ENCODE assay signal across 10 mouse cellular contexts in genomic region chr19:56030401-56030925, GRCm38 (mm10).
A peak's percentile ranks its signal among the peaks of the same experiment; 100 is the strongest.
DNase-seq lines count a peak whose midpoint lies in the region; ATAC-seq and TF ChIP-seq lines count a peak whose summit lies in the region.
"Had no signal": no experiment of that assay in that cellular context is flagged by ENCODE, and none has a peak within 500 bp of the region (broad histone marks: within the 10 kb centered on the region; RNA-seq: fewer than 3 reads in every experiment).

No protein-coding gene starts in this region.

- peaks cover 15% of the 10 kb centered on the region; the same call in 1 of the 2 replicates for H3K9me3 ChIP-seq in hindbrain, embryonic 10.5 days
- H3K9me3 ChIP-seq in hindbrain, embryonic 16.5 days (ENCODE audit: control insufficient read depth, low read length), result no peaks in the 10 kb centered on the region
- H3K9me3 ChIP-seq in forebrain, embryonic 12.5 days, result 0 out of 2 replicates have a peak, but pooled peaks cover 14% of the 10 kb centered on the region
- peaks cover 2% of the 10 kb centered on the region; the same call in 1 of the 2 replicates for H3K9me3 ChIP-seq in limb, embryonic 14.5 days (ENCODE audit: control insufficient read depth, low read length)
- H3K9me3 ChIP-seq in neural tube, embryonic 14.5 days (ENCODE audit: control insufficient read depth, low read length), result peaks cover 2% of the 10 kb centered on the region; the same call in 1 of the 2 replicates

- H3K4me2 ChIP-seq in hindbrain, embryonic 16.5 days (ENCODE audit: low read length), result no peak overlapping the region
- H3K4me2 ChIP-seq in forebrain, embryonic 12.5 days, result no peak overlapping the region
- H3K4me2 ChIP-seq in limb, embryonic 14.5 days (replicated peaks; ENCODE audit: low read depth, low read length, severe bottlenecking), result no peak overlapping the region
- H3K4me2 ChIP-seq in neural tube, embryonic 14.5 days (ENCODE audit: low read depth, low read length), result no peak overlapping the region

- 0 out of 2 replicates have a peak, but pooled peaks cover 2% of the 10 kb centered on the region for H3K36me3 ChIP-seq in hindbrain, embryonic 10.5 days
- no peaks in the 10 kb centered on the region for H3K36me3 ChIP-seq in hindbrain, embryonic 16.5 days (ENCODE audit: control insufficient read depth, insufficient read depth, low read length)
- H3K36me3 ChIP-seq in forebrain, embryonic 12.5 days (replicated peaks), result no peaks in the 10 kb centered on the region
- no peaks in the 10 kb centered on the region for H3K36me3 ChIP-seq in limb, embryonic 14.5 days (ENCODE audit: control insufficient read depth, insufficient read depth, low read length)
- no peaks in the 10 kb centered on the region for H3K36me3 ChIP-seq in neural tube, embryonic 14.5 days (ENCODE audit: control insufficient read depth, insufficient read depth, low read length)

- WGBS in hindbrain, embryonic 10.5 days, result 71% methylated on average over 4 of the region's 4 CpGs
- WGBS in hindbrain, embryonic 16.5 days, result 52% methylated on average over 4 of the region's 4 CpGs
- 55% methylated on average over 4 of the region's 4 CpGs for WGBS in forebrain, embryonic 12.5 days
- 49% methylated on average over 4 of the region's 4 CpGs for WGBS in limb, embryonic 14.5 days
- WGBS in neural tube, embryonic 14.5 days, result 62% methylated on average over 4 of the region's 4 CpGs

- no peak for TF ChIP-seq POLR2A in limb, embryonic 14.5 days (IDR thresholded peaks at IDR 0.05; ENCODE audit: borderline replicate concordance, extremely low read depth, insufficient read depth, insufficient read length)

- DNase-seq in hindbrain, embryonic 10.5 days (ENCODE audit: low spot score), result no peak
- DNase-seq in limb, embryonic 14.5 days (ENCODE audit: low spot score), result no peak
- no peak for DNase-seq in layer of hippocampus, adult 2 months (ENCODE audit: low spot score in 2 of 2)
- DNase-seq in layer of hippocampus, postnatal 14 days (ENCODE audit: low spot score in 2 of 2), result no peak
- DNase-seq: adrenal gland, postnatal 14 days had no signal

- H3K9ac ChIP-seq in hindbrain, embryonic 16.5 days (ENCODE audit: low read depth, low read length), result no peak overlapping the region
- no peak overlapping the region for H3K9ac ChIP-seq in forebrain, embryonic 12.5 days
- no peak overlapping the region for H3K9ac ChIP-seq in limb, embryonic 14.5 days (ENCODE audit: low read depth, low read length, severe bottlenecking)
- H3K9ac ChIP-seq in neural tube, embryonic 14.5 days (replicated peaks; ENCODE audit: low read depth, low read length), result no peak overlapping the region
- H3K9ac ChIP-seq: liver, embryonic 14.5 days had no signal

- no peaks in the 10 kb centered on the region for H3K27me3 ChIP-seq in hindbrain, embryonic 10.5 days (ENCODE audit: insufficient read depth, poor library complexity, severe bottlenecking)
- H3K27me3 ChIP-seq in hindbrain, embryonic 16.5 days (replicated peaks; ENCODE audit: control insufficient read depth, insufficient read depth, low read length), result no peaks in the 10 kb centered on the region
- H3K27me3 ChIP-seq in forebrain, embryonic 12.5 days, result peaks cover 3% of the 10 kb centered on the region; the same call in 1 of the 2 replicates
- no peaks in the 10 kb centered on the region for H3K27me3 ChIP-seq in limb, embryonic 14.5 days (ENCODE audit: control insufficient read depth, insufficient read depth, low read length)
- H3K27me3 ChIP-seq in neural tube, embryonic 14.5 days (ENCODE audit: control insufficient read depth, insufficient read depth, low read length), result no peaks in the 10 kb centered on the region

- no peak overlapping the region for H3K4me3 ChIP-seq in hindbrain, embryonic 10.5 days
- H3K4me3 ChIP-seq in hindbrain, embryonic 16.5 days (ENCODE audit: low read length), result no peak overlapping the region
- H3K4me3 ChIP-seq in forebrain, embryonic 12.5 days (replicated peaks), result no peak overlapping the region
- H3K4me3 ChIP-seq in limb, embryonic 14.5 days (replicated peaks; ENCODE audit: low read length), result no peak overlapping the region
- no peak overlapping the region for H3K4me3 ChIP-seq in neural tube, embryonic 14.5 days (ENCODE audit: low read depth, low read length)
- no peak overlapping the region for H3K4me3 ChIP-seq in layer of hippocampus, adult 2 months

- no peak for ATAC-seq in hindbrain, embryonic 16.5 days
- ATAC-seq in forebrain, embryonic 12.5 days (ENCODE audit: low FRiP score), result no peak
- no peak for ATAC-seq in limb, embryonic 14.5 days (ENCODE audit: low FRiP score, low read depth)
- ATAC-seq in neural tube, embryonic 14.5 days (ENCODE audit: low read depth), result no peak
- no peak for ATAC-seq in granulocyte monocyte progenitor cell, adult 5-6 weeks (replicated peaks; ENCODE audit: poor library complexity, severe bottlenecking)

- peaks cover 20% of the 10 kb centered on the region for H3K4me1 ChIP-seq in hindbrain, embryonic 10.5 days (replicated peaks)
- H3K4me1 ChIP-seq in hindbrain, embryonic 16.5 days (ENCODE audit: control insufficient read depth, insufficient read depth, low read depth, low read length), result peaks cover 13% of the 10 kb centered on the region
- H3K4me1 ChIP-seq in forebrain, embryonic 12.5 days, result peaks cover 22% of the 10 kb centered on the region
- H3K4me1 ChIP-seq in limb, embryonic 14.5 days (ENCODE audit: control insufficient read depth, insufficient read depth, low read length), result peaks cover 17% of the 10 kb centered on the region
- peaks cover 10% of the 10 kb centered on the region; the same call in 1 of the 2 replicates for H3K4me1 ChIP-seq in neural tube, embryonic 14.5 days (ENCODE audit: control insufficient read depth, insufficient read depth, low read length)

- H3K27ac ChIP-seq in hindbrain, embryonic 10.5 days, result peak overlapping the region; percentile 92
- no peak overlapping the region; the same call in 1 of the 2 replicates for H3K27ac ChIP-seq in hindbrain, embryonic 16.5 days (ENCODE audit: low read depth, low read length)
- H3K27ac ChIP-seq in forebrain, embryonic 12.5 days, result peak overlapping the region; percentile 94
- H3K27ac ChIP-seq in limb, embryonic 14.5 days (replicated peaks; ENCODE audit: low read depth, low read length), result peak overlapping the region; percentile 87
- peak overlapping the region; percentile 39; the same call in 1 of the 2 replicates for H3K27ac ChIP-seq in neural tube, embryonic 14.5 days (ENCODE audit: low read depth, low read length)
- H3K27ac ChIP-seq in layer of hippocampus, adult 2 months, result no peak overlapping the region
- H3K27ac ChIP-seq: liver, embryonic 14.5 days had no signal

- no peak for TF ChIP-seq CTCF in layer of hippocampus, adult 2 months (conservative IDR thresholded peaks at IDR 0.05)

Comparison
In these comparisons a context has a peak if more than half of its experiments do, and no peak if none do; other contexts are left out.
1. H3K27ac ChIP-seq: peak in hindbrain, embryonic 10.5 days (single experiment), forebrain, embryonic 12.5 days (single experiment), limb, embryonic 14.5 days (single experiment) and neural tube, embryonic 14.5 days (single experiment); none in hindbrain, embryonic 16.5 days (single experiment) and layer of hippocampus, adult 2 months (single experiment).